Mouse (Mus musculus): ENCODE results near the gene Eif6.

DNA sequence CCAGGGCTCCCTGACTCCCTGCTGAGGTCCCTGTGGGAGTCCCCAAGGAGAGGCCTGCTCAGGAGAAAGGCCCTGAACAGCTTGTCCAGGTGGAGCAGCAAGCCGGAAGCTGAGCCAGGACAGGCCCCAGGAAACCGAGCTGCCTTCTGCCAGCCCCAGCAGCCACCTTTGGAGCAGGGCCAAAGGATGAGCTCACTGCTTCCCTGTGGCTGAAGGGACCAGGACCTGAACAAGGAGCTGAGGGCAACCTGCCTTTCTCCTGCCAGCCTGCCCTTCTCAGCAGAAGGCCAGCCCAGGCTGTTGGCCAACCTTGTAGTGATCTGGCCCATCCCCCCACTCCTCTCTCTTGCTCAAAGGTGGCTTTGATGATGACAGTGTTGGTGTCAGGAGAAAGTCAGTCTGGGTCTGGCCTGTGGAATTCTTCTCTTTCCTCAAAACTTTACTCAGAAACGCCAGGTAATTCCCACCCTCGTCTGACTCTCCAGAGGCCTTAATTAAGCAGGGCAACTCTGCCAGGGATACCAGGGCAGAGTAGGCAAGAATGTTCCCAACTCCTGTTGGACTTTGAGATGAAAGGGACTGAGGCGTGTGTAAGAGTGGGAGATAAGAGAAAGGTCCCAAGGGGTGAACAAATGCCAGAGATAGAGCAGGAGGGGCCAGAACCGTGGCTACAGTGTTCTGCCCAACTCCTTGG is 21.3 kb downstream of the Eif6 start:
- TF ChIP-seq CTCF (IDR thresholded peaks at IDR 0.05; ENCODE audit: control insufficient read depth, insufficient read depth, insufficient replicate concordance, low read depth, low read length) = no peak
- no peak for TF ChIP-seq POLR2A (IDR thresholded peaks at IDR 0.05; ENCODE audit: control insufficient read depth, low read depth, low read length)

All from testis, adult 2 months (tissue).